Mouse (Mus musculus) liver, embryonic 14.5 days (tissue): ENCODE data around the gene Gm10376.
"Not testable (repeated sequence)": the region's sequence is repeated elsewhere in the genome, so short reads cannot be mapped to it uniquely, and the experiment has no call there.

Source experiments
- CTCF ChIP-seq: IDR thresholded peaks from 2 replicates; pipeline ENCODE4 v1.5.1; 2016; ENCODE audit warnings: antibody characterized with exemption, low read depth, control low read depth
- EP300 ChIP-seq: IDR thresholded peaks from 2 replicates; pipeline ENCODE4 v1.6.1; 2016; ENCODE audit warnings: antibody characterized with exemption, low read depth

DNA sequence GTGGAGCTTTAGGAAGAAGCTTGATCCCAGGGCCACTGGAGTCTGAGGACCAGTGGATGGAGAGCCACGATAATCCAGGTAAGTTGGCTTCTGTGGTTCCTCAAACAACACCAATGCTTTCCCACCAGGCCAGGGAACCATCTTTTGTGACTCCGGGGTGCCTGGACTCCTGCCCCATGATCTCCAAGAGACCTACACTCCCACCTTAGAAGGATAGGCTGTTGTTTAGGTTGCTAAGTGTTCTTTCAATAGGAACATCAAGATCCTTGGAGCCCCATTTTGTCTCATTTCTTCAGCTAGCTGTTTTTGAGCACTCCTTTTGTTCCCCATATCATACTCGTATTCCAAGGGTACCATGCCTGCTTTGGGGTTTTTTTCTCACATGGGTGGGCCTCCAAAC lies 42.6 kb upstream of the Gm10376 start:
- not testable (repeated sequence) for TF ChIP-seq CTCF, EP300
